Mouse (Mus musculus): ENCODE data around the gene Pea15a. TPM values are rescaled to one million over a fixed set of nuclear protein-coding genes. Genes with fewer than 3 reads are reported as not detected.

Pea15a gene
- polyA plus RNA-seq, 1 experiment from 2014 or later, result 488 TPM

- Histone ChIP-seq H3K27ac (replicated peaks) (peak within 1 kb of the TSS; percentile 75), H3K4me3 (no peak within 1 kb of the TSS), H3K9ac (replicated peaks) (no peak within 1 kb of the TSS), H3K4me1 (peaks cover 57% of the 10 kb centered on the region), H3K4me2 (replicated peaks) (no peak within 1 kb of the TSS), H3K9me3 (no peaks in the 10 kb centered on the region), H3K27me3 (no peaks in the 10 kb centered on the region), H3K36me3 (no peaks in the 10 kb centered on the region)
- ATAC-seq (replicated peaks), result peak; percentile 30
- WGBS, result 72% methylated on average over 19 of the region's 19 CpGs
Observed at GRCm38 (mm10) chr1:172219451-172220406, 13.1 kb upstream of the Pea15a start, which contains the start of gene Casq1. Casq1 (minus strand) TSS chr1:172219868.

GRCm38 (mm10) chr1:172218164-172218910, 11.7 kb upstream of the Pea15a start:
- no peak overlapping the region for H3K4me3 ChIP-seq
- H3K36me3 ChIP-seq, result no peaks in the 10 kb centered on the region
- 46% methylated on average over 15 of the region's 15 CpGs for WGBS
- H3K4me2 ChIP-seq (replicated peaks), result no peak overlapping the region
- no peak overlapping the region for H3K9ac ChIP-seq (replicated peaks)
- no peak for ATAC-seq (replicated peaks)
- H3K9me3 ChIP-seq, result no peaks in the 10 kb centered on the region
- peaks cover 71% of the 10 kb centered on the region for H3K4me1 ChIP-seq
- no peaks in the 10 kb centered on the region for H3K27me3 ChIP-seq
- H3K27ac ChIP-seq (replicated peaks), result peak overlapping the region; percentile 9; the same call in 1 of the 2 replicates

- ATAC-seq (replicated peaks), result peak; percentile 53
- no peaks in the 10 kb centered on the region for H3K36me3 ChIP-seq
- peak overlapping the region; percentile 66 for H3K27ac ChIP-seq (replicated peaks)
- no peaks in the 10 kb centered on the region for H3K9me3 ChIP-seq
- peak overlapping the region; percentile 18 for H3K4me3 ChIP-seq
- WGBS, result 1% methylated on average over 5 of the region's 5 CpGs
- no peak overlapping the region for H3K9ac ChIP-seq (replicated peaks)
- H3K4me2 ChIP-seq (replicated peaks), result peak overlapping the region; percentile 23
- no peaks in the 10 kb centered on the region for H3K27me3 ChIP-seq
- peaks cover 77% of the 10 kb centered on the region for H3K4me1 ChIP-seq
Observed at GRCm38 (mm10) chr1:172217148-172217547, 10.5 kb upstream of the Pea15a start.

GRCm38 (mm10) chr1:172214748-172215147, 8.1 kb upstream of the Pea15a start:
- Histone ChIP-seq H3K27ac (replicated peaks) (no peak overlapping the region), H3K4me2 (replicated peaks) (no peak overlapping the region), H3K4me1 (peaks cover 53% of the 10 kb centered on the region), H3K9me3 (no peaks in the 10 kb centered on the region), H3K9ac (replicated peaks) (no peak overlapping the region), H3K27me3 (no peaks in the 10 kb centered on the region), H3K36me3 (no peaks in the 10 kb centered on the region), H3K4me3 (no peak overlapping the region)
- WGBS, result 50% methylated on average over 3 of the region's 3 CpGs
- ATAC-seq (replicated peaks), result no peak

- Histone ChIP-seq H3K27me3 (no peaks in the 10 kb centered on the region), H3K9ac (replicated peaks) (no peak overlapping the region), H3K4me1 (peaks cover 43% of the 10 kb centered on the region), H3K4me2 (replicated peaks) (no peak overlapping the region), H3K9me3 (no peaks in the 10 kb centered on the region), H3K27ac (replicated peaks) (peak overlapping the region; percentile 12; the same call in 1 of the 2 replicates), H3K36me3 (no peaks in the 10 kb centered on the region), H3K4me3 (no peak overlapping the region)
- ATAC-seq (replicated peaks), result no peak
- 38% methylated on average over 4 of the region's 4 CpGs for WGBS
Observed at GRCm38 (mm10) chr1:172213771-172214170, 7.2 kb upstream of the Pea15a start.

- no peak overlapping the region for H3K4me3 ChIP-seq
- no peaks in the 10 kb centered on the region for H3K27me3 ChIP-seq
- no peak overlapping the region for H3K4me2 ChIP-seq (replicated peaks)
- ATAC-seq (replicated peaks), result no peak
- no peaks in the 10 kb centered on the region for H3K36me3 ChIP-seq
- H3K9me3 ChIP-seq, result no peaks in the 10 kb centered on the region
- WGBS, result 59% methylated on average over 5 of the region's 5 CpGs
- peaks cover 35% of the 10 kb centered on the region for H3K4me1 ChIP-seq
- H3K27ac ChIP-seq (replicated peaks), result no peak overlapping the region
- H3K9ac ChIP-seq (replicated peaks), result no peak overlapping the region
Observed at GRCm38 (mm10) chr1:172212776-172213175, 6.2 kb upstream of the Pea15a start.

- H3K4me2 ChIP-seq (replicated peaks), result peak overlapping the region; percentile 83
- H3K27ac ChIP-seq (replicated peaks), result peak overlapping the region; percentile 98
- H3K9ac ChIP-seq (replicated peaks), result peak overlapping the region; percentile 93
- H3K9me3 ChIP-seq, result no peaks in the 10 kb centered on the region
- no peaks in the 10 kb centered on the region for H3K36me3 ChIP-seq
- peaks cover 51% of the 10 kb centered on the region for H3K4me1 ChIP-seq
- 8% methylated on average over 7 of the region's 7 CpGs for WGBS
- no peaks in the 10 kb centered on the region for H3K27me3 ChIP-seq
- ATAC-seq (replicated peaks), result peak; percentile 3; the same call in 1 of the 2 replicates
- H3K4me3 ChIP-seq, result peak overlapping the region; percentile 72
Observed at GRCm38 (mm10) chr1:172207111-172207584, 544 bp upstream of the Pea15a start.

- H3K36me3 ChIP-seq, result no peaks in the 10 kb centered on the region
- H3K27ac ChIP-seq (replicated peaks), result peak overlapping the region; percentile 98
- ATAC-seq (replicated peaks), result no peak
- no peaks in the 10 kb centered on the region for H3K27me3 ChIP-seq
- WGBS, result 0% methylated on average over 3 of the region's 3 CpGs
- H3K9ac ChIP-seq (replicated peaks), result peak overlapping the region; percentile 93
- peak overlapping the region; percentile 83 for H3K4me2 ChIP-seq (replicated peaks)
- peaks cover 66% of the 10 kb centered on the region for H3K4me1 ChIP-seq
- H3K9me3 ChIP-seq, result no peaks in the 10 kb centered on the region
- H3K4me3 ChIP-seq, result peak overlapping the region; percentile 72
Observed at GRCm38 (mm10) chr1:172205741-172206087, 890 bp downstream of the Pea15a start.

- Histone ChIP-seq H3K9me3 (no peaks in the 10 kb centered on the region), H3K27me3 (no peaks in the 10 kb centered on the region), H3K4me3 (peak overlapping the region; percentile 72), H3K9ac (replicated peaks) (peak overlapping the region; percentile 93), H3K36me3 (peaks cover 3% of the 10 kb centered on the region; the same call in 1 of the 2 replicates), H3K27ac (replicated peaks) (peak overlapping the region; percentile 98), H3K4me1 (peaks cover 72% of the 10 kb centered on the region), H3K4me2 (replicated peaks) (peak overlapping the region; percentile 83)
- WGBS, result 4% methylated on average over 15 of the region's 15 CpGs
- no peak for ATAC-seq (replicated peaks)
Observed at GRCm38 (mm10) chr1:172204814-172205740, 1.5 kb downstream of the Pea15a start.

- H3K9me3 ChIP-seq, result no peaks in the 10 kb centered on the region
- peaks cover 10% of the 10 kb centered on the region for H3K36me3 ChIP-seq
- peak overlapping the region; percentile 93 for H3K9ac ChIP-seq (replicated peaks)
- WGBS, result 1% methylated on average over 9 of the region's 9 CpGs
- ATAC-seq (replicated peaks), result no peak
- H3K27me3 ChIP-seq, result no peaks in the 10 kb centered on the region
- H3K27ac ChIP-seq (replicated peaks), result peak overlapping the region; percentile 98
- H3K4me2 ChIP-seq (replicated peaks), result peak overlapping the region; percentile 83
- peak overlapping the region; percentile 72 for H3K4me3 ChIP-seq
- peaks cover 79% of the 10 kb centered on the region for H3K4me1 ChIP-seq
Observed at GRCm38 (mm10) chr1:172204033-172204813, 2.4 kb downstream of the Pea15a start.
